Mouse (Mus musculus): Measurements from ENCODE around the gene Mepce. TPM values are rescaled to one million over a fixed set of nuclear protein-coding genes. Genes with fewer than 3 reads are reported as not detected.
"Not testable (repeated sequence)": the region's sequence is repeated elsewhere in the genome, so short reads cannot be mapped to it uniquely, and the experiment has no call there.

Gene Mepce
- total RNA-seq, 2 experiments from 2014 or later, result 24.1 to 26.1 TPM

DNA sequence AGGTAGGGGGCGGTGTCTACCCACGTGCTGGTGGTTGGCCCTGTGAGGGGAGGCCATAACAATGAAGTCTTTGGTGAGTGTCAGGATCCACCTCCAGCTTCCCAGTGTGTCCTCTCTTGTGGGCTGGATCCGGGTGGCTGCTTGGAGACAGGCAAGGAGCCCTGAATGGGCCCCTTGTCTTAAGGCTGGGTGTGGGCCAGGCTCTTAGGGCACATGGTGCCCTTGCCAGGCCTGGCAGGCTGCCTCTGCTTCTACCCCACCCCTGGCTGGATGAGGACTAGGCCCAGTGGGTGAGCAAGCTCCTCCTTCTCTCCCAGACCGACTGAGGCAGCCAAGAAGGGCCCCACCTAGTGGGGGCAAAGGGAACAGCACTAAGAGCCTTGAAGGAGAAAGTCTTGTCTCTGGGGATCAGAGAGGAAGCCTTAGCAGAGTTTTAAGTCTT lies 27.5 kb downstream of the Mepce start:
- peak; percentile 86 for DNase-seq (ENCODE audit: low spot score)

GRCm38 (mm10) chr5:137758921-137759534 lies 28.4 kb downstream of the Mepce start:
- no peak for DNase-seq (ENCODE audit: low spot score)

DNA sequence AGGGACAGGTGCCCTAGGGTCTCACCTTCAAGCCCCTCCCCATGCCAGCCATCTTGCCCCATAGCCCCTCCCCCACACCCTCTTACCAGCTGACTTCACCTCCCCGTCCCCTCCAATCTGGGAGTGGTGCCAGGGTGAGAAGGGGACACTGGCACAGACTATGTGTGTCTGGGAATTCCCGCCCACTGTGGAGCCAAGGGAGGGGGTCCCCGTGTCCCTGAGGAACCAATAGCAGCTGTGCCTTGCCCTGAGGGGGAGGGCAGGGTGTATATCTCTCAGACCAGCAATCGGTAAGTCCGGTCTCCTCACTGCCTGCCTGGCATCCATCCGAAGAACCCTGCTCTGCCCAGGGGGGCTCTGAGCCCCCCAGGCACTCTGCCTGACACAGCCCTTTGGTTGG lies 29.6 kb downstream of the Mepce start:
- no peak for DNase-seq (ENCODE audit: low spot score)

DNA sequence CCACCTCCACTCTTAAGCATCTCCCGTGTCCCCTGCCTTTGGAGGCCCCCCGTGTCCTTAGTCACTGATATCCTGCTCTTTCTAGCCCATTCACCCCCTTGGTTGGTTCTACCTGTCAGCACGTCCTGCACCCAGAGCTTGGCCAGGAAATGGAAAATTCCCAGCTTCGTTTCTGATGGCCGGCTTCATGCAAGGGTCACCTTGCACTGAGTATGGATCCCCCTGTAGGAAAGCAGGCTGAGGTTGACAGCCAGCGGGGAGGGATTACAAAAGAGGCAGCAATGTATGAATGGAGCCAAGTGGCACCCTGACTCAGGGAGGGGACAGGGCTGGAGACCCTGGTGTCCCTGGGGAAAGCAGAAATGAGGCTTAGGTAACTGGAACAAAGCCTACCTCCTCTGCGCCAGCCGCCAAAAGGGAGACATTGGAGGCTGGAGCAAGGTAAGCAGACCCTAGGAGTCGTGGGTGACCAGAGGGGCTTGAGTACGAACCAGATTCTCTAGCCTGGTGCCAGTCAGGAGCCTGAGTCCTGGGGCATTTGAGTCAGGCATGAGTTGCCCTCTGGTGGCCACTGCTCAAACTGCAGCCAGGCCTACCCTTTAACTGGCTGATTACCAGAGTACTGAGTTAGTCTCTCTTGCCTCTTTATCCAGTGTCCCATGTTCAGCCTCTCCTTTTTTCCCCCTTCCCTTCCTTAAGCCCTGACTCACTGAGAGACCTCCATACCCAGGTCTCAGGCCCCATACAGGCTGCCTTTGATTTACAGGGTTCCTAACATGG lies 30.4 kb downstream of the Mepce start:
- DNase-seq (ENCODE audit: low spot score), result peak; percentile 91

- no peak for DNase-seq (ENCODE audit: low spot score)
Measured at GRCm38 (mm10) chr5:137756106-137756505, 31.3 kb downstream of the Mepce start.

DNA sequence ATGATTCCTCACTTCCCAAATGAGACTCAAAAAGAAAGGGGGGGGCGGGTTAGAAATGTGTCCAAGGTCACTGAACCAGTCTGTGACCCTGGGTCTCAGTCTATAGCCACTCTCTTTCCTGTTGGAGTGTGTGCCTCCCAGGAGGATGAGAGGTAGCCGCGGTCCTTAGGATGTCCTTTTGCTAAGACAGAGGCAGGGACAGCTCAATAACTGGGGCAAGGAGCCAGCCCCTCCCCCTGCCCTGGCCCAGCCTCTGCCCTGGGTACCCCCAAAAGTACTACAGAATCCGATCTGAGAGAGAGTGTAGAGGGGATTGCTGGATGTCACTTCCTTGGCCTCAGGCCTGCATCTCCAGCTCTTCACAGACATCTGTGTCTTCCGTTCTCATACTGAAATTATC lies 32.0 kb downstream of the Mepce start:
- DNase-seq (ENCODE audit: low spot score), result no peak

DNA sequence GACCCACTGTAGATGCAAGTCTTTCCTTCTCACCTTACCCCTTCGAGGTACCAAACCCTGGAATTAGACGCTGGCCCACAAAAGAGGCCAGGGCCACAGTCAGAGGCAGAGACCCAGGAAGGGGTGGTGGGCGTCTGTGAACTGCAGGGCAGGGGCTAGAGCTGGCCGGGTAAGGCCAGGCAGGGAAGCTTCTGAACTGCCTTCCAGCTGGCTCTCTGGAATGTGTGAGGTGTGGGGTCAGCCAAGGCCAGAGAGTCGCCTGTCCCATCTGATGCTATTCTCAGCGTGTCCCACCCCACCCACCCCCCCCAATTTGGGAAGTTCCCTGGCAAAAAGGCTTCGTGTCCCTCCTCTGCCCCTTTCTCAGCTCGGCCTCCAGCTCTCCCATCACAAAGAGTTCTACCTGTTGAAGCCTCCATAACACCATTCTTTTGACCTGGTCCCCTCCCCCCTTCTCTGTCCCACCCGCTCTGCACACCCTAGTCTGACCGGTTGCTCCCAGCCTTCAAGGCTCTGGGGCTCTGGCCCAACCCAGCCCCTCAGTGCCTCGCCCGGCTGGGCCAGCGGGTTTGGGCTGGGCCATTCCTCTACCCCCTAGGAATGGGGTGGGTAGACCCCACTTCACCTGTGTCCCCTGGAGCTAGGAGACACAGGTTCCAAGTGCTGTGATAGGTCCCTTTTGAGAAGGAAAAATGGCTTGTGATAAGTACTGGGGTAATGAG lies 34.2 kb downstream of the Mepce start:
- DNase-seq (ENCODE audit: low spot score), result no peak

GRCm38 (mm10) chr5:137751988-137752387 lies 35.5 kb downstream of the Mepce start:
- no peak for DNase-seq (ENCODE audit: low spot score)

DNA sequence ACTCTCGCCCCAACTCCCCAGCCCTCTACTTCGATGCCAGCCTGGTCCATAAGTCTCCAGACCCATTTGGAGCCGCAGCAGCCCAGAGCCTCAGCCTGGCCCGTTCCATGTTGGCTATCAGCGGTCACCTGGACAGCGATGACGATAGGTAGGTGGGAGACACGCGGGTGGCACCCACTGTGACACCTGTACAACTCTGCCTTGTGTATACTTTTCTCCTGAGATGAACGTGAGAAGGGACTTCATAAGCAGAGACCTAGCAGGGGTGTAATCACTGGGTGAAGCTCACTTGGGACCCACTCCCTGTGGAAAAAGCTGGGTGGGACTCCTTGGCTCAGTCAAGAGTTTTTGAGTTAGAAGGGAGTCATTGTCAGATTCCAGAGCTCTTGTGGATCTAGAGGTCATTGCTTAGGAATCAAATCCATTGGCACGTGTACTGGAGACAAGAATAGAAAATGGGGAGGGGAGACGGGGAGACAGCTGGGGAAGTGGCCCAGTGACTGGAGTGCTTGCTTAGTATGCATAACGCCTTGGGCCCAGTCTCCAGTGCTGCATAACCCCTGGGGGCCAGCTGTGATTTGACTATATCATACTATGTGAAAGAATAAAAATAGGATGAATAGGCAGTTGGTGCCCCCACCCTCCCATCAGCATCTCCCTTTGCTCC lies 36.1 kb downstream of the Mepce start:
- DNase-seq (ENCODE audit: low spot score), result no peak

- DNase-seq (ENCODE audit: low spot score), result not testable (repeated sequence)
Measured at GRCm38 (mm10) chr5:137750212-137750611, 37.2 kb downstream of the Mepce start.

- DNase-seq (ENCODE audit: low spot score), result no peak
Measured at GRCm38 (mm10) chr5:137749196-137749836, 38.1 kb downstream of the Mepce start.

- no peak for DNase-seq (ENCODE audit: low spot score)
Measured at GRCm38 (mm10) chr5:137748130-137748770, 39.2 kb downstream of the Mepce start.

DNA sequence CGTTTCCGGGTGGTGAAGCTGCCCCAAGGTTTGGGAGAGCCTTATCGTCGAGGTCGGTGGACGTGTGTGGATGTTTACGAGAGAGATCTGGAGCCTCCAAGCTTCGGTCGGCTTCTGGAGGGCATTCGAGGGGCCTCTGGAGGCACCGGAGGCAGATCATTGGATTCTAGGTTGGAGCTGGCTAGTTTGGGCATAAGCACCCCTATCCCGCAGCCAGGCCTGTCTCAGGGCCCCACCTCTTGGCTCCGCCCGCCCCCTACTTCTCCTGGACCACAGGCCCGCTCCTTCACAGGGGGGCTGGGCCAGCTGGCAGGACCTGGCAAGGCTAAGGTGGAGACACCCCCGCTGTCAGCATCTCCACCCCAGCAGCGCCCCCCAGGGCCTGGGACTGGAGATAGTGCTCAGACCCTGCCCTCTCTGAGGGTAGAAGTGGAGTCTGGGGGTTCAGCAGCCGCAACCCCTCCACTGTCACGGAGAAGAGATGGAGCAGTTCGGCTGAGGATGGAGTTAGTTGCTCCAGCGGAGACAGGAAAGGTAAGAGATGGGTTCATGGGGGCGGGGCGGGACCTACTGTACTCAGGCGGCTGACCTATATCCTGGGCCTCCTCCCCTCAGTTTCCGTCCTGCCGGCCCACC lies 40.0 kb downstream of the Mepce start:
- DNase-seq (ENCODE audit: low spot score), result peak; percentile 43

DNA sequence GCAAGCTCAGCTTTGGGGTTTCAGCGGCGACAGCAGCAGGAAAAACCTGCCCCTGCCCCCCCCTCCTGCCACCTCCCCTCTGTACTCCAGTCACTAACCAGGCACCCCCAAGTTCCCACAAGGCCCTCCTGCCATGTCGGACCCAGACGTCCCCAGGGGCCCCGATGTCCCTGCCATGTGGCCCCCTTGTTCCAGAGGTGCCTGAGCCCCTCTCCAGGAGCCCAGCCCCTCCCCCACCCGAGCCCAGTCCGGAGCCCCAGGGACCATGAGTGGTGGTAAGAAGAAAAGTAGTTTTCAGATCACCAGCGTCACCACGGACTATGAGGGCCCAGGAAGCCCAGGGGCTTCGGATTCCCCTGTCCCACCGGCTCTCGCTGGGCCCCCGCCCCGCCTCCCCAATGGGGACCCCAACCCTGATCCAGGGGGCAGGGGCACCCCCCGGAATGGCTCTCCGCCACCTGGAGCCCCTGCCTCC lies 40.6 kb downstream of the Mepce start:
- DNase-seq (ENCODE audit: low spot score), result no peak

- peak; percentile 67 for DNase-seq (ENCODE audit: low spot score)
Measured at GRCm38 (mm10) chr5:137746282-137746850, 41.1 kb downstream of the Mepce start.

GRCm38 (mm10) chr5:137745214-137746171 lies 42.0 kb downstream of the Mepce start, which contains the start of gene Tsc22d4:
TSS of gene Tsc22d4 (plus strand) at chr5:137745730.
- DNase-seq (ENCODE audit: low spot score), result peak; percentile 90

GRCm38 (mm10) chr5:137744197-137744596 lies 43.3 kb downstream of the Mepce start:
- DNase-seq (ENCODE audit: low spot score), result no peak

GRCm38 (mm10) chr5:137742836-137743235 lies 44.6 kb downstream of the Mepce start:
- no peak for DNase-seq (ENCODE audit: low spot score)

GRCm38 (mm10) chr5:137742048-137742447 lies 45.4 kb downstream of the Mepce start:
- no peak for DNase-seq (ENCODE audit: low spot score)

Data from gastrocnemius, adult 18-20 months (tissue).